Mouse (Mus musculus): Measurements from ENCODE around the gene Npas3.

DNA sequence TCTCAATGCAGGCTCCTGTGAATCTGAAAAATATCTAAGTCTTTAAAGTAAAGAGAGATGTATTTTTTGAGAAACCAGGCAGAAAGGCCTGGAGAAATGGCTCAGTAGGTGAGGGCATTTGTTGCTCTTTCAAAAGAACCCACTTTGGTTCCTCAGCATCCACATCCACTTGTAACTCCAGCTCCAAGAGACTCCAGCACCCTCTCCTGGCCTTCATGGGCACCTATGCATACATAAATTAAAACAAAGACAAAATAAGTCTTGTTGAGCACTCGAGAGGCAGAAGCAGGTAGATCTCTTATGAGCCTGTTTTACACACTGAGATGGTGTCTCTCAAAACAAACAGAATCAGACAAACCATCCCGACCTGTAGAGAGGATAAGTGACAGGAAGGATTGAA is 19.1 kb upstream of the Npas3 start:
- TF ChIP-seq CTCF (IDR thresholded peaks at IDR 0.05; ENCODE audit: low read depth) (peak; percentile 32; the same call in 1 of the 2 replicates), EP300 (optimal IDR thresholded peaks at IDR 0.05) (no peak)

Measured in stomach, postnatal 0 days (tissue).